Mouse (Mus musculus): ENCODE results near the gene Oas1g. TPM values are rescaled to one million over a fixed set of nuclear protein-coding genes. Genes with fewer than 3 reads are reported as not detected.
"Not testable (repeated sequence)": the region's sequence is repeated elsewhere in the genome, so short reads cannot be mapped to it uniquely, and the experiment has no call there.

Gene Oas1g
- polyA plus RNA-seq, 1 experiment = 1.3 TPM

GRCm38 (mm10) chr5:120906791-120907733 is 19.6 kb upstream of the Oas1g start, which contains the start of gene Oas1a:
Gene Oas1a (minus strand): TSS chr5:120907521.
- H3K27ac ChIP-seq (ENCODE audit: insufficient read depth, low read length); H3K4me1 ChIP-seq (ENCODE audit: control insufficient read depth, insufficient read depth, low read length): not testable (repeated sequence)
- TF ChIP-seq POLR2A (IDR thresholded peaks at IDR 0.05; ENCODE audit: low read depth, low read length) = 0 out of 2 replicates have a peak, but pooled peaks have one; percentile 21
- H3K4me3 ChIP-seq (ENCODE audit: insufficient read depth, low read length) = peak within 1 kb of the TSS; percentile 17; the same call in 1 of the 2 replicates

GRCm38 (mm10) chr5:120902056-120902455 is 14.6 kb upstream of the Oas1g start:
- no peaks in the 10 kb centered on the region for H3K4me1 ChIP-seq (ENCODE audit: control insufficient read depth, insufficient read depth, low read length)
- H3K4me3 ChIP-seq (ENCODE audit: insufficient read depth, low read length) = no peak overlapping the region
- H3K27ac ChIP-seq (ENCODE audit: insufficient read depth, low read length) = no peak overlapping the region
- TF ChIP-seq POLR2A (IDR thresholded peaks at IDR 0.05; ENCODE audit: low read depth, low read length) = no peak
- TF ChIP-seq CTCF (IDR thresholded peaks at IDR 0.05; ENCODE audit: borderline replicate concordance, insufficient read depth, low read length) = no peak

GRCm38 (mm10) chr5:120900666-120901065 is 13.3 kb upstream of the Oas1g start:
- no peak for TF ChIP-seq CTCF (IDR thresholded peaks at IDR 0.05; ENCODE audit: borderline replicate concordance, insufficient read depth, low read length)
- no peak for TF ChIP-seq POLR2A (IDR thresholded peaks at IDR 0.05; ENCODE audit: low read depth, low read length)
- Histone ChIP-seq H3K4me1 (ENCODE audit: control insufficient read depth, insufficient read depth, low read length) (no peaks in the 10 kb centered on the region), H3K27ac (ENCODE audit: insufficient read depth, low read length) (no peak overlapping the region), H3K4me3 (ENCODE audit: insufficient read depth, low read length) (no peak overlapping the region)

DNA sequence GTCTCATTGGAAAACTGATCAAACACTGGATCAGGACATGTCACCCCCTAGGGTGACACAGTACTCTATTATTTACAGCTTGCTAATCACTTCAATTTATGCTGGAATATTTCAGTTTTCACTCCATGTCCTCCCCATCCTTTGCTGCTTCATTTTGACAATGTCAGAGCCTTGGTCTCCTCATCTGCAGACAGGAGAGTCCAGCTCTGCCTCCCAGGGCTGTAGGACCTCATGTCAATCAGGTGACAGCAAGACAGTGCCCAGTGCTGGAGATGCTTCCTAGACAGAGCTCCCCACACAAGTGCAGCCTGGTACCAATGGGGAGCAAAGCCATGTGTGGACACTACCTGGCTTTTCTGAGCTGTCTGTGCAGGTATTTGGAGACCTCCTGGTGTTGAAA is 11.3 kb upstream of the Oas1g start:
- TF ChIP-seq CTCF (IDR thresholded peaks at IDR 0.05; ENCODE audit: borderline replicate concordance, insufficient read depth, low read length) (no peak), POLR2A (IDR thresholded peaks at IDR 0.05; ENCODE audit: low read depth, low read length) (no peak)
- Histone ChIP-seq H3K4me1 (ENCODE audit: control insufficient read depth, insufficient read depth, low read length) (no peaks in the 10 kb centered on the region), H3K27ac (ENCODE audit: insufficient read depth, low read length) (no peak overlapping the region), H3K4me3 (ENCODE audit: insufficient read depth, low read length) (no peak overlapping the region)

GRCm38 (mm10) chr5:120898307-120898706 is 10.9 kb upstream of the Oas1g start:
- TF ChIP-seq CTCF (IDR thresholded peaks at IDR 0.05; ENCODE audit: borderline replicate concordance, insufficient read depth, low read length) (no peak), POLR2A (IDR thresholded peaks at IDR 0.05; ENCODE audit: low read depth, low read length) (no peak)
- no peak overlapping the region for H3K27ac ChIP-seq (ENCODE audit: insufficient read depth, low read length)
- no peak overlapping the region for H3K4me3 ChIP-seq (ENCODE audit: insufficient read depth, low read length)
- no peaks in the 10 kb centered on the region for H3K4me1 ChIP-seq (ENCODE audit: control insufficient read depth, insufficient read depth, low read length)

- TF ChIP-seq CTCF (IDR thresholded peaks at IDR 0.05; ENCODE audit: borderline replicate concordance, insufficient read depth, low read length) (no peak), POLR2A (IDR thresholded peaks at IDR 0.05; ENCODE audit: low read depth, low read length) (no peak)
- no peaks in the 10 kb centered on the region for H3K4me1 ChIP-seq (ENCODE audit: control insufficient read depth, insufficient read depth, low read length)
- no peak overlapping the region for H3K27ac ChIP-seq (ENCODE audit: insufficient read depth, low read length)
- H3K4me3 ChIP-seq (ENCODE audit: insufficient read depth, low read length) = no peak overlapping the region
These were observed 8.0 kb upstream of the Oas1g start for GRCm38 (mm10) chr5:120895231-120895900.

DNA sequence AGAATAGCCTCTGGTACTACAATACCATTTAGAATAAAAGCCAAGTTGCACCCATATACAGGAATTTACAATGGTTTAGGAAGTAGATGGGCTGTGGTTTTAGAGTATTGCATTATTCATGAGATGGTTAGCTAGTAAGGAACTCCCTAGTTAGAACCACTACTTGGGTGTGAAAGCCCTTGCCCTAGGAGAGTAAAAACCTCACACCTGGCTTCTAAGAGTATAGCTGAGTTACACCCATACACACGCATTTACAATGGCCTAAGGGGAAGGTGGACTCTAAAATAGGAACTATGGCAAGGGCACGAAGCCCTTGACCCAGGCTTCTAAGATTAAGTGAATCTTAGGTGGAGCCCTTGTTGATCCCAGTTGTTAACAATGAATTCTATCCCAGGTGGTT is 7.3 kb upstream of the Oas1g start:
- not testable (repeated sequence) for H3K4me3 ChIP-seq (ENCODE audit: insufficient read depth, low read length); H3K4me1 ChIP-seq (ENCODE audit: control insufficient read depth, insufficient read depth, low read length); H3K27ac ChIP-seq (ENCODE audit: insufficient read depth, low read length)

DNA sequence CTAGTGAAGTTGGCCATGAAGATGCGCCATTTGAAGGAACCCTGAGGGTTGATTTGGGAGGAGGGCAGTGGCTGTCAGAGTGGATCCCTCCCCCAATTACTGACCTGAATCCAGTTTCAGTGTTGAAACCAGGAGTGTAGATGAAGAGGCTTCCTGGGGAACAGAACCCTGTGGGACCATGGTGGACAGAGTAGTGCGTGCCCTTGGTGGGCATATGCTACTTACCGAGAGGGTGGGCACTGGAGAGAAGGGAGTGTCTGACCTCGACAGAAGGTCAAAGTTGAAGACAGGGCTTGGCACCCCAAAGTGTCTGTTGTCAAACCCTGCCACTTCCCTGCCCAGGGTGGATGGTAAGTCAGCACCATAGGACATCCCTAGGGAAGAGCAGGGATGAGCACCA is 6.5 kb upstream of the Oas1g start:
- not testable (repeated sequence) for H3K27ac ChIP-seq (ENCODE audit: insufficient read depth, low read length); H3K4me3 ChIP-seq (ENCODE audit: insufficient read depth, low read length); H3K4me1 ChIP-seq (ENCODE audit: control insufficient read depth, insufficient read depth, low read length)

DNA sequence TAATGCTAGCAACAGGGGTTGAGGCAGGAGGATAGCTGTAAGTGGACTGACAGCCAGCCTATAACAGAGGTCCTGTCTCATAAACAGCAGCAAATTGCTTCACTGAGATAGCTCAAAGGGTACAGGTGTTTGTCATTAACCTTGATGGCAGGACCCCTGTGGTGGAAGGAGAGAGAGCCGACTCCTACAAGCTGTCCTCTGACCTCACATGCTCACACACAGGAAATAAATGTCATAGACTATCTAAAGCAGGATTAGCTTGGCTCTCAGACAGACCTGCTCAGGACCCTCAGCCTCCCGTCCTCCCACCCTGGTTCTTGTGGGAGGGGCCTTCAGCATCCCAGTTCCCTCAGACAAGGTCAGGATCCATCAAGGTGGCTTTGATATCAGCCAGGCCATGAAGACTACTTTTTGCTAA is 4.8 kb upstream of the Oas1g start:
- H3K4me1 ChIP-seq (ENCODE audit: control insufficient read depth, insufficient read depth, low read length) = no peaks in the 10 kb centered on the region
- H3K27ac ChIP-seq (ENCODE audit: insufficient read depth, low read length) = no peak overlapping the region
- no peak for TF ChIP-seq CTCF (IDR thresholded peaks at IDR 0.05; ENCODE audit: borderline replicate concordance, insufficient read depth, low read length)
- no peak for TF ChIP-seq POLR2A (IDR thresholded peaks at IDR 0.05; ENCODE audit: low read depth, low read length)
- H3K4me3 ChIP-seq (ENCODE audit: insufficient read depth, low read length) = no peak overlapping the region

GRCm38 (mm10) chr5:120891566-120892242 is 4.3 kb upstream of the Oas1g start:
- H3K27ac ChIP-seq (ENCODE audit: insufficient read depth, low read length); H3K4me1 ChIP-seq (ENCODE audit: control insufficient read depth, insufficient read depth, low read length); H3K4me3 ChIP-seq (ENCODE audit: insufficient read depth, low read length): not testable (repeated sequence)

All from embryonic fibroblast, embryonic 13.5 days (primary cell).